Mouse (Mus musculus) fat pad, adult 2 months (tissue): ENCODE data around the gene Smad3.
A peak's percentile ranks its signal among the peaks of the same experiment; 100 is the strongest.

Experiments used
- DNase-seq: peaks from one replicate; pipeline ENCODE4 v3.0.0-alpha.2; 2011; ENCODE audit warnings: low read depth, low spot score; ENCODE audit errors: extremely low read depth

Smad3 gene

DNA sequence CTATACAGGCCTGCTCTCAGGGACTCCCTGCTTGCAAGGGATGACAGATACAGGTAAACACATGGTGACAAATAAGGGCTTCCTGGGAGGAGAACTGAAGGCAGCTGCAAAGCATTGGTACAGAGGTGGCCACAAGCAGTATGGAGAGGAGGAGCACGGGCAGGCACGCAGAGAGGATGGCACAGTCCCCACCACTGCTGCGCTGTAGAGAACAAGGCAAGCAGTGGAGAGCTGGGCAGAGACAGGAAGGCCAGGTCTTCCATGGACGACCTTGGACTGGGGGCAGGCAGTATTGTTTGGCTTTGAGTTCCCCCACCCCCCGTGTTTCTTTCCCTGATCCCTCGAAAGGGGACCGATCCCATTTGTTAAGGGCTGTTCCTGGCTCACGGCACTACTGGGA, 112.7 kb downstream of the Smad3 start:
- DNase-seq = no peak

DNA sequence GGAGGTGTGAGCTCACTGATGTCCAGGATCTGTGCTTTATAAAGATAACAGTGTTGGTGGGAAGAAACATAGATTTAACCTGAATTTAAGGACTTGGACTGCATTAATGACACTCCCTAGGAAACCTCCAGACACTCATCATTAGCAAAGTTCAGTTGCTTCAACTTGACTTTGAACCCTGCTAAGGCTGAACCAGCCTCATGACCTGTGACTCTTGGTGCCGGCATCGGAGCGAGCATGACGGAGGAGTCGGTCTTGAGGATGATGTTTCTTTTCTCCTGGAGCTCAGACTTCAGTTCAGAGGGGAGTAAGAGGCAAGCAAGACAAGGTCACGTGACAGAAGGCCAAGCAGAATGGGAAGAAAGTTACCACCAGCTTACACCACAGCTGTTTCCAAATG, 113.8 kb downstream of the Smad3 start:
- no peak for DNase-seq

DNA sequence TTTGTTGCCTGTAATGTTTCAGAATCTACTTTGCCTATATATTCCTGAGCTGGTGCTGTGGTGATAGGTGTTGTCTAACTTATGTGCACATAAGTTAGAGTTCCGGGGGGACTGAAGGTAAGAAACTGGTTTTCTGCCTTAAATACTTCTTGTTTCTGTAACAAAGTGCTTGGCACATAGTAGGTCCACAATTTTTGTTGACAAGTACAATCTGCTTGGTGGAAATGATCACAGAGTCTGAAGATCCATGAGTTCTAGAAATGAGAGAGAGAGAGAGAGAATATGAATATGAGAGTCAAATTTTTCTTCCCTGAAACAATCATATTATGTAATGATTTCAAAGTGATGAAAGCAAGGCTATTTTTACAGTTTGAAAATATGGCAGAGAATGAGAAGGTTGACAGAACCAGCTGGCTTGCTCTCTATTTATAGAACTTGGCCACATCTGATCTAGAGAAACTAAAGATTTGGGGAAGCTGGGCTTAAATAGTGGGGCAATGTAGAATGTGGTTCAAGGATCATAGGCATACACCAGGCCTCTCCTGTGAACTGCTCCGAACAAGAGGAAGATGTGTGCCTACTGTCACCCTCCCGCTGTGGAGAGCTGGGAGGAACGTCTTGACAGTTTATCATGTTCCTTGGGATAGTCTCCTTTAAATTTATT, 115.7 kb downstream of the Smad3 start:
- no peak for DNase-seq

DNA sequence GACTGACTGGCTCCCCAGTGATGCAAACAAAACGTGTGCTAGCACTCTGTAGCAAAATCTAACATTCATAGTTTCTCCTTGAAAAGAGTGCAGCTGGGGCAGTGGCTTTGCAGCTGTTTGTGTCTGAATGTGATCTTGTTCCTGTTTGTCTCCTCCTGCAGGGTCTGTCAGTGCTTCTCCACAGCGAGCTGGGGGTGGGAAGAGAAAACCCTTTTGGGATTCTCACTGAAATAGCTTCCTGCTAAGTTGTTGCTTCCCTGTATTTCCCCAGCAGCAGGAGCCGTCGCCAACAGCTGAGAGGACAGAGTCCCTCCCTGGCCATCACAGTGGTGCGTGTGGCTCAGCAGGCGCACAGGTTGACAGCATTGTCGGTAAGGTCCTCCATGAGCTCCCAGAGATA, 121.7 kb downstream of the Smad3 start:
- no peak for DNase-seq

DNA sequence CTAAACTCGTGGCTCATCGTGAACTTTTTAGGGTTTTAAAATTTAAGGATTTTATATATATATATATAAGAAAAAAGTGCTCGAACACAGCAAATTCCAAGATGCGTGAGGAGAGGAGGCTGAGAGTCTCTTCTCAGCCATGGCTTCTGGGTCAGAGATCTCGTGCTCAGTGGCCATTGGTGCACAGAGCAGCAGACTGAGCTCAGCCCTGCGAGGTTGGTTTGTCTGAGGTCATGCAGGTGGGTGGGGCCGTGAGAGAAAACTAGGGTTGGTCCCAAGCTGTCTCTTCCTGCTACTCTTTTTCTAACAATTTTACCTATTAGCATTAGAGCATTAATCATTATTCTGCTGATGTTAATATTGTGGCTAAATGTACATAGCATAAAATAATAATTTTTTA, 124.5 kb downstream of the Smad3 start:
- DNase-seq = no peak

DNA sequence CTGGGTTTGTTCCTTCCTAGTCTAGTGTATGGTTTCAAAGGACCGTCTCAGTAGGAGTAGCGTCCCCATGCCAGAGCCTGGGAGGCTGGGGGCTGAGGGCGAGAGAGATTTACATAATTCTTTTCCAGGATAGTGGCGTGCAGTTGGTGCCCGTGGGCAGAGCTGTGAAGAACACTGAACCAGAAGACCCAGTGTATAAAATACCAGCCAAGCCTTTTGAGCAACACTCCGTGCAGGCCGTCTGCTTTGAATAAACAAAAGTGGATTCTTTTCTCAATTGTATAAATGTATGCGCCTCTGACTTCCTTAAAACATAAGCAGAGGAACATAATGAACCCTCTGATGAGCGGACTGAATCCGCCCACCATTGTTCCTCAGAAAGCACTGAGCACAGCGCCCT, 124.9 kb downstream of the Smad3 start:
- no peak for DNase-seq

DNA sequence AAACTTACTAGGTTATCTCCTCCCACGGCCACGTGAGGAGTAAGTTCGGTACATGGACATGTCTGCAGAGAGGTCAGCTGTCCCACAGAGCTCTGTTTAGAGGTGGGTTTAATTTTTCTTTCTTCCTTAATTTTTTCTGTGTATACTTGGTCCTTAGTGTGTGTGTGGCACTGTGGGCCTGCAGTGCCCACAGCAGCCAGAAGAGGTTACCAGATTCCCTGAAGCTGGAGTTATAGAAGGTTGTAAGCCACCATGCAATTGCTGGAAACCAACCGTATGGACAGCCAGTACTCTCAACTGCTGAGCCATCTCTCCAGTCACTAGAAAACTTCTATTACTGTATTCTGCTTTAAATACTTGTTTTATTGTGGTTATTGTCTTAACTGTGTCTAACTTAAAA, 125.7 kb downstream of the Smad3 start:
- DNase-seq = no peak

DNA sequence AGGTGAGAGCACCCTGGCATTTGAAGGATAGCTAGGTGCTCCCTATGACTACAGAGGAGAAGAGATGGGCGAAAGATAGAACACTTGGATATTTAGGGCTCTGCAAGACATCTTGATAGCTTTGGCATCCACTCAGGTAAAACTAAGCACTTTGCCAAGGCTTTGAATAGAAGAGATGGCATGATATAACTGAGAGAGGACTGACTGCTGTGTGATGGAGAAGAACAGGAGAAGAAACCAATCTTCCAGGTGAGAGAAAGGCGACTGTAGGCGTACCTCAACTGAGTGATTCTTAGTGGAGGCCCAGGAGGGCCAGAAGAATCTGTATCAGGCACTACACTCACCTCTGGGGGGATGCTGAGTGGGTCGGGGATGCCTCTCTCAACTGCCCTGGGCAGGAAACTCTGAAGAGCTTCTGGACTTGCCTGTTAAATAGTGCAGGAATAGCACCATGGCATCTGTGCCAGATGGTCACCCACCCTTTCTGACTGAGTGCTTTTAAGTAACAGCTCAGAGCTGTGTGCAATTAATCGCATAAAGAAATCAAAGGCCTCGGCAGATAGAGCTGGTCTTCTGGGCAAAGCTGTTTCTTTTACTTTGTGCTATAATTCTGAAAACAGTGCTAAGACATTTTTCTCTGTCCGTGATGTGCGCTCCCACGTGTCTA, 132.6 kb downstream of the Smad3 start:
- DNase-seq = no peak

DNA sequence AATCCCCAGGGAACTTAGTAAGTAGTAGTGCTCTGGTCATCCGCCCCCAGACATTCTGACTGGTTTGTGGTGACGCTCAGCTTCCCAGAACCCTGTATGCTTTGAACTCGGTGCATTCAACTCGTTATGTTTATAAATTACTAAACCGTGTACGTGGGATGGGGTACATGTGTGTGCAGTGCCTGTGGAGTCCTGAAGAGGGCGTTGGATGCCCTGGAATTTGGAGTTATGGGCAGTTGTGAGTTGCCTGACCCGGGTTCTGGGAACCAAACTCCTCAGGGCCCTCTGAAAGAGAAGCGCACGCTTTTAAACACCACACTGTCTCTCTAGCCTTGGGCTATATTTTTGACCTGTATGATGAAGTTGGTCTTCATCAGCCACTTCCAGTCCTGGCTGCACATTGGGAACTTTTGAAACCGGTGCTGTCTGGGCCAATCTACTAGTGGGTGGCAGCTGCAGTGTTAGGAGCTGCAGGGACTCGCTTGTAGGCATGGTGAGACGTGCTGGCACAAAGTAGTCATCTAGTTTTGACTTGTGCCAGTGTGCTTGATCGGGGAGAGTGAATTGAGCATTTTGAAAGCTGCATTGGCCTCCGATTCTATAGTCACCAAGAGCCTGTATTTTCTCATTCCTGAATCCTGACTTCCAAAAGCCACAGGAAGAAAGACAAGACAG, 133.8 kb downstream of the Smad3 start:
- peak; percentile 73 for DNase-seq

DNA sequence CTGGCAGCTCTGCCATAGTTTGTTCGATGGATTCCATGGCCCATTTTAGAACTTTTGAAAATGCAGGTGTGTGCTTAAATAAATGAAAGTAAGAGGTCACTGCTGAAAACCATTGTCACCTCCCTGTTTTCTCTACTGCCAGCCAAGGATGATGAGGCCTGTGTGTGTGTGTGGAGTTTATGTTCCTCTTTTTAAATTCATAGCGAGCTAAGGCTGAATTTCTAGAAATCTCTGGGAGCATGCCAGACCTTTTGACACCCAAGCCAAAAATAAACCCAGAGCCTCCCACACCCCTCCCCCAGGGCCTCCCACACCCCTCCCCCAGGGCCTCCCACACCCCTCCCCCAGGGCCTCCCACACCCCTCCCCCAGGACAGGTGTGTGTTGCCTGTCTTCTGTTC, 139.8 kb downstream of the Smad3 start:
- DNase-seq = no peak

DNA sequence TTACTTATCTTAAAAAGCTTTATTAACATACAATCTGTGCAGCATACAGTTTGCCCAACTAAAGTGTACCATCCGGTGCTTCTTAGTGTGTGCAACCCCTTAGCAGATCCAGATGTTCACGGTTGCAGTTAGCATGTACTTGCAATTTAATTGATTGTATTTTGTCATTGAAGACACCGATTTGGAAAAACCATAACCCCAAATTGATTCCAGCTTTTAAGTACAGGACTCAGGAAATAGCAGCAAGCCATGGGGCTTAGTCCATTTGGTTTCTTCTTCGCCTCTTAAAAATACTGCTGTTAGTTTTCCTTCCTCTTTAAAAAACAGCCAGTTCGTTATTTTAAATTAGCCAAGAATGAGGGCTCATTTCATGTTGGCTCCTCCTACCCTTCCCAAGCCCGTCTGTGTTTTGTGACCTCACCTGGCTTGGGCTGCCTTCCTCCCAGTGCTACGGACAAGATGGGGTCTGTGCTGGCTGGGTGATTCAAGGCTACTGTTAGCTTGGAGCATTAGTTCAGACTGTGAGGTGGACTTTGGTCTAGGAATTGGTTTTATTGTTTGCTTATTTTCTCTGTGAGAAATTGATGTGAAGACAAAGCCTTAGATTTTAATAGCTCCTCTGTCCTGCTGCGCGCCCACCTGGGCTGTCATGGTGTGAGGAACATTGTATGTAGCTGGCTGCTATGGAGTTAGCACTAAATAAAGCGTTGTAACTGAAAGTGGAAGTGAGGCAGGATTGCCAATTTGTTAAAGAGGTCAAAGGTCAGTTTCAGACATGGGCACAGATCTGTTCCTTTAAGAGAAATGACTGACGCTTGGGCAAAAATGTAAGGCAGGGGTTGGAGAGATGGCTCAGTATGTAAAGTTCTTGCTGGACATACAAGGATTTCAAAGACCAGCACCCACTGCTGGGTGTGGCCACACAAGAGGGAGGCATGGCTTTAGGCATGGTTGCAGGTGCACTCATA, 143.5 kb downstream of the Smad3 start:
- DNase-seq = no peak

DNA sequence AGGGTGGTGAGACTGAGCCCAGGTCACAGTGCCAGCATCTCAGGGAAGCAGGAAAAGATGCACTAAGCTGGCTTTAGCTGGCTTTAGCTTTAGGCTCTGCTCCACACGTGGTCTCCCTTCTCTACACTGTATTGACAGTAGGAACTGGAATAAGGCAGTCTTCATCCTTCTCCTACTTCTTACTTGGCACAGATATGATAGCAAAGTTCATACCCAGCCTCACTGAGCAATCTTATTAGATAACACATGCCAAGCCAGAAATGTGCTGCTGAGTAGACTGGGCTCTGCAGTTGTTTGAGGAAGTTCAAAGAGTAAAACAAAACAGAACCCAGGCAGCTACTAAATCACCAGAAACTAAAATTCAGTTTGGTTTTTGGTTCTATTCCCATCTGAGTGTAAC, 144.2 kb downstream of the Smad3 start:
- no peak for DNase-seq

DNA sequence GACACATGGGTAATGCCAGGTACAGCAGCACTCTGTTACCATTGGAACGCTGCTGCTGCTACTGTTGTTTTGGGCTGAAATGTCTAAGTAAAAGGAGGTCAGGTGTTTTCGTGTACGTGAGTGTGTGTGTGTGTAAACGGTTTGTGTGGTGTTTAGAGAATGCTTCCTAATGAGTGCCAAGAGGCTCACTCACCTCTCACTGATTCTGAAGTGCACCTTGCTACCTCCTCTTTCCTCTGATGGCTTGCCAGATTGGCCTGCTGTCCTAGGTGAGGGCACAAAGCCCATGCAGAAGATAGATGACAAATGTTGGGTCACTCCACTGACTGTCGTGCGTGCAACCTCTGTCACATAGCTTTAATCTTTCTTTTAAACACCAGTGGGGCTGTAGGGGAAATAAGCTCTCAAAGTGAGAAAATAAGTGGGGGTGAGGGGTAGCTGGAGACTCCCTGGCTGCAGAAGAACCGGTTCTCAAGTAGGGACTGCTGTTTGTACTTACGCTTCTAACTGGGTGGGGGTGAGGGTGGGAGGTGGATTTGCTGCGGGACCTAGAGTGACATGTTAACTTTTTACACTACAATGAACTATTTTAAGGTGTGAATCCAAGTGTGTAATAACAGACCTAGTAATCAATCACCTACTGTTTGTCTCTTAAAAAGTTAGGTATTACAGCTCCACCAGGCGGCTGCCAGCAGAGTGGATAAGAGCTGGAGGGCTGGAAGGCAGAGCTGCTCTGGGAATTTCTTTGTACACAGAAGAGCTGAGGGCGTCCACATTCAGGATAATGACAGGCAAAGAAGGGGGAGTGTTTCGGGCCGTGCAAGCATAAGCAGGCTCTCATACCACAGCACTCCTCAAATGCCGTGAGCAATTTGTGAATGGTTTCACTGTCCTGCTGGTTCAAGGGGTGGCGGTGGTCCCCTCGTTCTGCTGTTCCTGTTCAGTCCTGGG, 145.0 kb downstream of the Smad3 start:
- no peak for DNase-seq

DNA sequence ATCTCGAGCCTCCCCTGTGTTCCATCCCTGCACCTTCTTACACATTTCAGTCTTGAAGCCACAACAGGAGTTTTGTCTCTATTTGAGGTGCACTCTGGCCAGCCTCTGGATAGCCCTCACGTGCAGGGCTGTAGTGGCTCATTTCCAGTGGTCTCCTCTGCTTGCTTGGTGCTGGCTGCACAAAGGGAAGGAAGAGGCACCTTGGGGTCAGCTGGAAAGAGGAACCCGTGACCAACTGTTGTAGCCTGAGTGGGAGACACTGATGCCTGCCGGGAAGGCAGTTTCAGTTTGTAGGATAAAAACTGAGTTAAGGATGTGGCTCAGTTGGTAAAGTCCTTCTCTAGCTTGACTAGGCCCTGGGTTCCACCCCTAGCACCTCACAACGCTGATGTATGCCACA, 145.8 kb downstream of the Smad3 start:
- DNase-seq = no peak

DNA sequence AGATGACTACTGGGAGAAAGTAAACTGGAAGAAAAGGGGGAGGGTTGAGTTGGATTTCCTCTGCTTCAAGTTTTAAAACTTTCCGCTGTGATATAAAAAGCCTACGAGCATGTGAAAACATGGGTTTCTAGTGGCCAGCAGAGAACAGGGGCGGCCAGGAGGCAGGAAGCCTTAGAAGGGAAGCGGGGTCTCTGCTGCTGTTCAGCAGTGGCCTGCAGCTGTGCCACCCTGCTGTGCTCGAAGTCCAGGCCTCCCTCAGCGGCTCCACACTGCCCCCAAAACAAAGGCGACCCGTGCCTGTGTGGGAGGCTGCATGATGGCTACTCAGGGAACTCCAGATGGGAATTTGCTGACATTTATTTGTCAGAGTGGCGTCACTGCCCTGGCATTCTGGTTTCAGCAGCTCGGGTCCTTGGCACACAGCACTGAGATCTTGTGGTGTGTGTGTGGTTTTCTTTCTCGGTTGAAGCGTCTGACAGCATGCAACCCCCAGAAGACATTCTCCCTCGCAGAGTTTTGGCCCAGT, 146.9 kb downstream of the Smad3 start:
- DNase-seq = no peak

DNA sequence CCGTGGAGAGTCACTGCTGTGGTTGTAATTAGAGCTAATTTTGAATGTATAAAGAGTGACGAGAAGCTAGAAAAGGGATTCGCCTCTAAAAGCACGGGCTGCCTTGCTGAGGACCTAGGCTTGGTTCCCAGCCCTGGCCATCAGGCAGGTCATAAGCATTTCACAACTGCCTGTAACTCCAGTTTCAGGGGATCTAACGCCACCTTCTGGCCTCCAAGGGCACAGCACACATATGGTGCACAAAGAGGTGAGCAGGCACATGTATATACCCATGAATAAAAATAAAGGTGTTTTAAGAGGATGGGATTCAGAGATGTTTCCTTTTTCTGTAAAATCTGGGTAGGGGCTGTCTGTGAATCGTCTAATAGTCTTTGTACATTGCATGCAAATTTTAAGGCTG, 147.6 kb downstream of the Smad3 start:
- DNase-seq = no peak

DNA sequence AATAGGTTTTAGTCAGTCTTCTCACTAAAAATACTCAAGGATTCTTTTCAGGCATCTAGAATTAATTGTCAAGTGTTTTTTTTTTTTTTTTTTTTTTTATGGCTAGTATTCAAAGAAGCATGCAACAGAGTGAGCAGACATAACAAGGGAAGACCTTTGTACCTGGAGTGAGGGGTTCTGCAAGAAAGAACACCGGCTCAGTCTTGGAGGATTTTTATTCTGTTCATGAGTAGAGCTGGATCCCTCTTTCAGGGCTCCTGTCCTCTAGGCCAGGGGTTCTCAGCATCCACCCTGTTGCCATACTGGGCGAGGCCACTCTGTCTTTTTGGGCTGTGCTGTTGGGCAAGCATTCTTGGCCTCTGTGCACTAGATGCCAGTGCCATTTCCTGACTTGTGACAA, 148.0 kb downstream of the Smad3 start:
- no peak for DNase-seq

DNA sequence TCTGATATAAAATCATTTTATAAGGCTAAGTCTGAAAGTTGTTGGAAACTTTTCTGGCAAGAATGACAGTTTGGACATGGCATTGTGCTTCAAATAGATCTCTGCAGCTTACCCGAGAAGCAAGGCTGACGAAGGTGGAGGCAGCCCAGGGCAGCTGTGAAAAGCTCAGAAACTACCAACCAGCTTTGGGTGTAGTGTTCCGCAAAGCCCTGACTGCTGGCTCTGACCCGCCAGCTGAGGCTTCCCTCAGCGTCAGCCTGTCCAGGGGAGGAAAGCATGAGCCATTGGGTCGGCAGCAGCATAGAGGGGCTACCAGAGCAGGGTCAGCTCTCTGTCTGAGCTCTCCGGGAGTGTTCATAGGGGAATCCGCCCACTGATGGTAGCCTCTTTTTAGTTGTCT, 148.5 kb downstream of the Smad3 start:
- no peak for DNase-seq

DNA sequence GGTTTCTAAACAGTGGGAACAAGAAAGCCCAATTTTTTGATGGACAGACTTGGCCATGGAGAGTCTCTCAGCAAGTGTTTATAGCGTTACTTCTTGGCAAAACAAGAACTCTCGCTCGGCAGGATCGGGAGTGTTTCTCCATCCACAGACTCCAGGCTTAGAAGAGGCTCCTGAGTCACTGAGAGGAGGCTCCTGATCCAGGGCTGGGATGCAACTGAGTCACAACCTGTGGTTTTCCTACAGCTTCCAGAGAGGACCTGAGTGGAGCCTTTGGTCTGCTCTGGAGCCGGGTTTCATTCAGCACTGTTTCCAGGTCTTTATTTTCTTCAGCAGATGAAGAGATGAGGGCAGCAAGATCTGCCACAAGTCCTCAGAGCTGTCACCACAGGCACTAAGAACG, 149.8 kb downstream of the Smad3 start:
- no peak for DNase-seq

DNA sequence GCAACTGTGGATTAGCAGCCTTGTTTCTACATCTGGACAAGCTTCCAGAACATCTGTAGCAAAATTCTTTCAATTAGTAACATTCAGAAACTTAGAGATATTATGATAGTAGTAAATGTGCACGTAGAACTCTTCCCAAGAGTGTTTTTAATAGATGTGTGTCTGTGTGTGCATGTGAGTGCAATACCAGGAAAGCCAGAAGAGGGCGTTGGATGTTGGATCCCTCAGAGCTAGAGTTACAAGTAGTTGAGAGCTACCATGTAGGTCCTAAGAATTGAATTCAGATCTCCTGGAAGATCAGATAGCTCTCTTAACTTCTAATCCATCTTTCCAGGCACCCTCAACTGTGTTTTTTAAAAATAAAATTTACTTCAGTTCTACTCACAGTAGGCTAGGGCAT, 151.2 kb downstream of the Smad3 start:
- no peak for DNase-seq
